Mouse (Mus musculus): ENCODE data around the gene Adss.

GRCm38 (mm10) chr1:177717057-177717835 is 79.1 kb downstream of the Adss start:
- no peak for TF ChIP-seq CTCF (IDR thresholded peaks at IDR 0.05; ENCODE audit: low read depth)
- TF ChIP-seq EP300 (IDR thresholded peaks at IDR 0.05; ENCODE audit: low read depth), result no peak

Measured in heart, postnatal 0 days (tissue).